Mouse (Mus musculus): ENCODE data around the gene S100a4. TPM values are rescaled to one million over a fixed set of nuclear protein-coding genes. Genes with fewer than 3 reads are reported as not detected.

The S100a4 gene
- total RNA-seq (2012; rRNA removed) (0.76 TPM in 1 of 2 replicates, not detected in the other), total RNA-seq (2014; rRNA removed) (1.1 and 1.2 TPM in 2 replicates), polyA plus RNA-seq (2012; ENCODE audit: insufficient read length, low read depth) (0.86 TPM in 1 of 2 replicates, not detected in the other)

- in situ Hi-C loops (cut with MboI; ENCODE audit: low pct_ligation_motif_present, low pct_unique_long_range_greater_than_20kb, low sequenced_read_pairs) = no loop called here
- dilution Hi-C loops (cut with MboI; ENCODE audit: extremely low pct_ligation_motif_present, extremely low pct_unique_long_range_greater_than_20kb, low sequenced_read_pairs) = no loop called here
- no peak within 1 kb of the TSS for H3K9ac ChIP-seq (ENCODE audit: insufficient read depth, low read depth)
- DNase-seq (ENCODE audit: extremely low read depth) = no peak
- H3K4me2 ChIP-seq (ENCODE audit: insufficient read depth, low read depth, poor library complexity, severe bottlenecking) = no peak within 1 kb of the TSS
- H3K4me3 ChIP-seq (replicated peaks in 1 of 3; ENCODE audit: low read depth in 2 of 3, low read length in 2 of 3, poor library complexity in 1 of 3) = no peak within 1 kb of the TSS
- H3K9me3 ChIP-seq (replicated peaks; ENCODE audit: low read length) = no peaks in the 10 kb centered on the region
- no peak within 1 kb of the TSS for H3K27ac ChIP-seq (ENCODE audit: insufficient read depth, low read depth)
- TF ChIP-seq ZMIZ1 (IDR thresholded peaks at IDR 0.05; ENCODE audit: low read depth, low read length) (no peak), ELF1 (IDR thresholded peaks at IDR 0.05; ENCODE audit: low read depth, low read length) (no peak), CTCF (conservative IDR thresholded peaks at IDR 0.05 in 1 of 2, IDR thresholded peaks at IDR 0.05 in 1 of 2; ENCODE audit: low read depth in 2 of 2, low read length in 2 of 2) (no peak), RAD21 (IDR thresholded peaks at IDR 0.05; ENCODE audit: low read depth, low read length) (no peak), TCF12 (IDR thresholded peaks at IDR 0.05; ENCODE audit: low read depth, low read length) (no peak), MAX (IDR thresholded peaks at IDR 0.05; ENCODE audit: low read length) (no peak)
- H3K27me3 ChIP-seq (replicated peaks) = peaks cover 2% of the 10 kb centered on the region
- no peaks in the 10 kb centered on the region for H3K36me3 ChIP-seq (replicated peaks in 1 of 2; ENCODE audit: control insufficient read depth in 1 of 2, insufficient read depth in 1 of 2, low read length in 1 of 2)
- H3K79me2 ChIP-seq (replicated peaks; ENCODE audit: control insufficient read depth, extremely low read depth, insufficient read depth, poor library complexity, severe bottlenecking) = no peaks in the 10 kb centered on the region
- H3K4me1 ChIP-seq (ENCODE audit: control insufficient read depth in 1 of 2, insufficient read depth in 2 of 2) = peaks cover 0 to 13% of the 10 kb centered on the region in 2 experiments; a peak in 2 of 4 replicates
These were observed at the start of gene S100a4 for GRCm38 (mm10) chr3:90603623-90604022. TSS of gene S100a4 (plus strand) at chr3:90603771.

GRCm38 (mm10) chr3:90555954-90556353 is 47.6 kb upstream of the S100a4 start:
- TF ChIP-seq MAFK (IDR thresholded peaks at IDR 0.05; ENCODE audit: insufficient replicate concordance, low read length) (no peak), NELFE (IDR thresholded peaks at IDR 0.05; ENCODE audit: low read depth, low read length) (no peak), ZKSCAN1 (IDR thresholded peaks at IDR 0.05; ENCODE audit: borderline replicate concordance, low read depth, low read length) (no peak), USF1 (IDR thresholded peaks at IDR 0.05; ENCODE audit: low read depth, low read length) (no peak), TBP (conservative IDR thresholded peaks at IDR 0.05; ENCODE audit: low read depth, low read length) (no peak), SIN3A (IDR thresholded peaks at IDR 0.05; ENCODE audit: low read length) (no peak), MEF2A (IDR thresholded peaks at IDR 0.05; ENCODE audit: borderline replicate concordance, low read depth, low read length) (no peak), CTCF (conservative IDR thresholded peaks at IDR 0.05 in 1 of 2, IDR thresholded peaks at IDR 0.05 in 1 of 2; ENCODE audit: low read depth in 2 of 2, low read length in 2 of 2) (no peak), ETS1 (conservative IDR thresholded peaks at IDR 0.05; ENCODE audit: low read depth, low read length) (no peak), TCF12 (IDR thresholded peaks at IDR 0.05; ENCODE audit: low read depth, low read length) (no peak), GABPA (IDR thresholded peaks at IDR 0.05; ENCODE audit: insufficient replicate concordance, low read depth, low read length) (no peak), HCFC1 (IDR thresholded peaks at IDR 0.05; ENCODE audit: low read depth, low read length) (no peak), POLR2AphosphoS2 (IDR thresholded peaks at IDR 0.05; ENCODE audit: low read depth, low read length) (no peak), RAD21 (IDR thresholded peaks at IDR 0.05; ENCODE audit: low read depth, low read length) (no peak), POLR2A (IDR thresholded peaks at IDR 0.05; ENCODE audit: low read depth, low read length) (no peak), ELF1 (IDR thresholded peaks at IDR 0.05; ENCODE audit: low read depth, low read length) (no peak), MXI1 (IDR thresholded peaks at IDR 0.05; ENCODE audit: low read depth, low read length) (no peak), ZNF384 (IDR thresholded peaks at IDR 0.05; ENCODE audit: low read depth, low read length) (no peak), USF2 (conservative IDR thresholded peaks at IDR 0.05; ENCODE audit: low read depth, low read length) (no peak), CHD2 (IDR thresholded peaks at IDR 0.05; ENCODE audit: low read length) (no peak)

More at GRCm38 (mm10) chr3:90555954-90556353, 47.6 kb upstream of the S100a4 start:
- Histone ChIP-seq H3K79me2 (replicated peaks; ENCODE audit: control insufficient read depth, extremely low read depth, insufficient read depth, poor library complexity, severe bottlenecking) (no peaks in the 10 kb centered on the region), H3K9ac (ENCODE audit: insufficient read depth, low read depth) (no peak overlapping the region), H3K27me3 (replicated peaks) (peaks cover 20% of the 10 kb centered on the region), H3K9me3 (replicated peaks; ENCODE audit: low read length) (no peaks in the 10 kb centered on the region), H3K4me1 (ENCODE audit: control insufficient read depth in 1 of 2, insufficient read depth in 2 of 2) (no peaks in the 10 kb centered on the region), H3K4me2 (ENCODE audit: insufficient read depth, low read depth, poor library complexity, severe bottlenecking) (no peak overlapping the region), H3K27ac (ENCODE audit: insufficient read depth, low read depth) (no peak overlapping the region), H3K36me3 (replicated peaks in 1 of 2; ENCODE audit: control insufficient read depth in 1 of 2, insufficient read depth in 1 of 2, low read length in 1 of 2) (no peaks in the 10 kb centered on the region), H3K4me3 (replicated peaks in 1 of 3; ENCODE audit: low read depth in 2 of 3, low read length in 2 of 3, poor library complexity in 1 of 3) (no peak overlapping the region)
- DNase-seq (ENCODE audit: extremely low read depth) = no peak
- dilution Hi-C loops (cut with MboI; ENCODE audit: extremely low pct_ligation_motif_present, extremely low pct_unique_long_range_greater_than_20kb, low sequenced_read_pairs) = no loop called here
- in situ Hi-C loops (cut with MboI; ENCODE audit: low pct_ligation_motif_present, low pct_unique_long_range_greater_than_20kb, low sequenced_read_pairs) = no loop called here

Data from CH12.LX (cell line).